Mouse (Mus musculus) layer of hippocampus, adult 2 months (tissue): ENCODE results near the gene Tomm34. TPM values are rescaled to one million over a fixed set of nuclear protein-coding genes. Genes with fewer than 3 reads are reported as not detected.

Experiments used
- DNase-seq, 2 experiments: peaks; one replicate each; pipeline ENCODE4 v3.0.0; 2022; ENCODE audit warnings: low spot score in 2 of 2
- H3K27ac ChIP-seq: fragments of 200-600 bp; 2 replicates; pipeline ENCODE4 v1.8.1; 2022
- H3K4me3 ChIP-seq: fragments of 200-600 bp; 2 replicates; pipeline ENCODE4 v1.8.1; 2022; ENCODE audit warnings: mild to moderate bottlenecking
- CTCF ChIP-seq: fragments of 200-600 bp; conservative IDR thresholded peaks from 2 replicates; pipeline ENCODE4 v1.8.1; 2022; ENCODE audit warnings: antibody characterized with exemption, mild to moderate bottlenecking, moderate library complexity
- total RNA-seq, 2 experiments: library from RNA; stranded (reverse); gene quantifications; 2 replicates each; pipeline ENCODE4 v1.2.3; 2021

Tomm34 gene
- total RNA-seq, 2 experiments from 2014 or later, result 107 to 108 TPM

DNA sequence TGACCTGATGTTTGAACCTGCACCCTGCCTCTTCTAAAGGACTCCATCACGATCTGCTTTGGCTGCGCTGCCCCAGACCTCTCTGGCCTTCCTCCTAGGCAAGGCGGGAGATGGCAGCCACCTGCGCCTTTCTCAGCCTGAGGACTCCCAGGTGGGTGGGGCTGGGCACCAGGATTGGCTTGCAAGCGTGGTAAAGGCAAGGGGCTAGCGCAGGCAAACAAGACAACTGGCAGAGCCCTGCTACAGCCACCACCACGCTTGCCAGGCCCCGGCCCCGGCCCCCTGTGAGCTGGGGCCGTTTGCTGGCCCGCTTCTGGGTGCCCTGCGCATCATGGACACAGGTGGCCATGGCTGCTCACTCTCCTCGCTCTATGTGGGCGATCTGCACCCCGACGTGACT is 45.8 kb downstream of the Tomm34 start, which contains the start of gene Pabpc1l:
TSS of gene Pabpc1l (plus strand) at position 301 of the 400 bp plus-strand sequence.
- Histone ChIP-seq H3K27ac (no peak within 1 kb of the TSS), H3K4me3 (no peak within 1 kb of the TSS)
- DNase-seq, result no peak
- no peak for TF ChIP-seq CTCF

DNA sequence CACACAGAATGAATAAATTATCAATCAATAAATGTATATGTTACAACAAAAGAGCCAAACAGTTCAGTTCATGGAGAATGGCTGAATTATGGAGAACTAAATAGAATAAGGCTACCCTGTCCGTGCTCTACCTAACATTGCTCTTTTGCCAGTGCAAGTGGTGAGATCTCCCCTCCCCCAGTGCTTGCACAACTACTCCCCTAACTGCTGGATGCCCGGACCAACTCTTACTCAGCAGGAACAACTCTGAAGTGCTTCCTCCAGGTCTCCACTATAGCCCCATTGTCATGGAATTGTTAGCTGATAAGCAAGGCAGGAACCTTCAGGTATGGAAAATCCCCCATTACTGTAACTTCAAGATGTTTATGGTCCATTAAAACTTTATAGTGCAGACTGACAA is 48.9 kb downstream of the Tomm34 start:
- no peak overlapping the region for H3K27ac ChIP-seq
- H3K4me3 ChIP-seq, result no peak overlapping the region
- TF ChIP-seq CTCF, result no peak
- no peak for DNase-seq

DNA sequence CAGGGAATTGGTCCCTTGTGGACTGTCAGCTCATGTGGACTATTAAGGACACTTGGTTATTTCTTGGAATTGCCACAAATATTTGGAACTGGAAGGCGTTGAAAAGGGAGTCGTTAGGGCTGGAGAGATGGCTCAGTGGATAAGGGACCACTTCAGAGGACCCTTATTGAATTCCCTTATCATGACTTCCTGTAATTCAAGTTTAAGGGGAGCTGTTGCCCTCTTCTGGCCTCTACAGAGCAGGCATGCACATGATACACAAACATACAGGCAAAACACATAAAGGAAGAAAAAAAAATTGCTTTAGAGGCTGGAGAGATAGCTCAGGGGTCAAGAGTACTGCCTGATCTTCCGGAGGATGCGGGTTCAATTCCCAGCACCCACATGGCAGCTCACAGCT is 51.0 kb downstream of the Tomm34 start:
- TF ChIP-seq CTCF, result peak; percentile 59
- no peak overlapping the region for H3K4me3 ChIP-seq
- no peak overlapping the region for H3K27ac ChIP-seq
- no peak for DNase-seq

DNA sequence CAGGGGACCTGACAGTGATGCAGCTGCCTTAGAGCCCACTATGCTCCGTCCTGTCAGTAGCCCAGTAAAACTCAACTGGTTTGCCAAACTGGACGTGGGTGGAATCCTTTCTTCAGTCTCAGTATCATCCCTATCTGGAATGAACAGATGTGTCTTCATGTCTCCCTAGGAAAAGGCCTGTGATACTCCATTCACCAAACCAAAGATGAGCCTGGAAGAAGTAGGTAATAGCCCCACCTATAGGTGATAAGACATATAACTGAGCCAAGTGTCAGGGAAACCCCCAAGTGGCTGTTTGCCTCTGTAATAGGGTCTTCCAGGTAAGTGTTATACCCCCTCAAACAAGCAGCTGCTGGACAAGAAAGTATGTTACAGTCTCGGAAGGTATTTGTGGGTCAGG is 52.1 kb downstream of the Tomm34 start:
- DNase-seq, result no peak
- peak; percentile 57 for TF ChIP-seq CTCF
- H3K4me3 ChIP-seq, result no peak overlapping the region
- no peak overlapping the region for H3K27ac ChIP-seq

DNA sequence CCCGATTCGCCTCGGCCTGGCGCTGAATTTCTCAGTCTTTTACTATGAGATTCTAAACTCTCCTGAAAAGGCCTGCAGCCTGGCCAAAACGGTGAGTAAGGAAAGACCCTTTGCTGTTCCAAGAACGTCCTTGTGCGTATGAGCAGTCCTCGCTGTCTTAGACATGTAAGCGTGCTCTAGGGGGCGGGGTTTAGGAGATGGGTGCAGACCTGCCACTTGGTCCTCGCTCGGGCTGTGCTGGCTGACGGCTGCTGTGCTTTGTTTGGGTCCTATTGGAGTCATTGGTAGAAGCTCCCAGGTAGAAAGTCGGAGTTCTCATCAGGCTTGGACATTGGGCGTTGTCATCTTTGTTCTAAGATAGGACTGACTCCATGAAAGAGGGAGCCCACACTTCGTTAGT is 55.7 kb downstream of the Tomm34 start:
- no peak for TF ChIP-seq CTCF
- Histone ChIP-seq H3K4me3 (no peak overlapping the region), H3K27ac (0 out of 2 replicates have a peak overlapping the region, but pooled peaks have one; percentile 18)
- no peak for DNase-seq

DNA sequence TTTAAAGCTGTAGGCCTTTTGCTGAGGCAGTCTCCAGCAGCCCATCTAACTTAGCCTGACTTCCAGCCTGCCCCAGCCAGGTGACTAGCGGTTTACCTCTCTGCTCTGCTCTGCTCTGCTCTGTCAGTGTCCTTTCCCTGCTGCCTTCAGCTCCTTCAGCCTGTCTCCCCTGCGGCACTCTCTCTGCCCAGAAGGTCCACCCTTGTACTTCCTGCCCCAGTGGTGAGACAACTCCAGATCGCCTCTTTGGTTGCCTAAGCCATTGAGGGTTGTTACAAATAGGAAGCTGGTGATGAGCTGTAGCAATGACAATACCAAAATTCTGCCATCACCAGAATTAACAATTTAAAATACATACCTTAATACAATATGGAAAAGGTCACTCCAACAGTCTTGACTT is 60.0 kb downstream of the Tomm34 start:
- no peak for DNase-seq

DNA sequence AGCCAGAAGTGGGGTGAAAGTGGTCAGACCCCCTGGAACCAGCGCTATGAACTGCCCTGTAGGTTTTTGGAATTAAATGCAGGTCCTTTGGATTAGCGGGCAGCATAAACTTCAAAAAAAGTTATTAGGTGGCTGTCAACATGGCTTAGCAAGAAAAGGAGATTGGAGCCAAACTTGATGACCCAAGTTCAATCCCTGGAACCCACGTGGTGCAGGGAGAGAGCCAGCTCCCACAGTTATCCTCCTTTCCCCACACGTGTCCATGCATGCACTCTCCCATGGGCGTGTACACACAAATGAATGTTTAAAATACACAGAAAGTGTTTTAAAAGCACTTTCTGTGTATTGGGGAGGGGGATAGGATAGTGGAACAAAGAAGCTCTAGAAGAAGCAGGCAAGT is 60.5 kb downstream of the Tomm34 start:
- Histone ChIP-seq H3K27ac (peak overlapping the region; percentile 14; the same call in 1 of the 2 replicates), H3K4me3 (no peak overlapping the region)
- TF ChIP-seq CTCF, result no peak
- no peak for DNase-seq

More for the DNA sequence above, 60.0 kb downstream of the Tomm34 start:
- H3K27ac ChIP-seq, result peak overlapping the region; percentile 39; the same call in 1 of the 2 replicates
- no peak overlapping the region for H3K4me3 ChIP-seq
- no peak for TF ChIP-seq CTCF

DNA sequence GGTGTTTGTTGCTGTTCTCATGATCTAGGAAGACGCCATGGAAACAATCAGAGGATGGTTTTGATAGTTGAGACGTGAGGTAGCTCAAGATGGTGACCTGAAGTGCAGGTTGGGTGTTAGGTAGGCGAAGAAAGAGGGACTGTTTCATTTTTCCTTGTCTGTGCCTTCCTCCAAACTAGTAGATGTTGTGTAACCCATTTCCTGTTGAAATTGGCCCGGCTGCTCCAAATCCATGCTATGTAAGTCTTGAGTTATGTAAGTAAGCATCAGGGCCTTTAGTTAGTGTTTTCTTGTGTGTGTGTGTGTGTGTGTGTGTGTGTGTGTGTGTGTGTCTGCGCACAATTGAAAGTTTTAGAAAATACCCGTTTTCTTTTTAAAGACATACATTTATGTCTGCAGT is 61.7 kb downstream of the Tomm34 start:
- DNase-seq, result no peak
- Histone ChIP-seq H3K27ac (peak overlapping the region; percentile 84), H3K4me3 (no peak overlapping the region)
- no peak for TF ChIP-seq CTCF

DNA sequence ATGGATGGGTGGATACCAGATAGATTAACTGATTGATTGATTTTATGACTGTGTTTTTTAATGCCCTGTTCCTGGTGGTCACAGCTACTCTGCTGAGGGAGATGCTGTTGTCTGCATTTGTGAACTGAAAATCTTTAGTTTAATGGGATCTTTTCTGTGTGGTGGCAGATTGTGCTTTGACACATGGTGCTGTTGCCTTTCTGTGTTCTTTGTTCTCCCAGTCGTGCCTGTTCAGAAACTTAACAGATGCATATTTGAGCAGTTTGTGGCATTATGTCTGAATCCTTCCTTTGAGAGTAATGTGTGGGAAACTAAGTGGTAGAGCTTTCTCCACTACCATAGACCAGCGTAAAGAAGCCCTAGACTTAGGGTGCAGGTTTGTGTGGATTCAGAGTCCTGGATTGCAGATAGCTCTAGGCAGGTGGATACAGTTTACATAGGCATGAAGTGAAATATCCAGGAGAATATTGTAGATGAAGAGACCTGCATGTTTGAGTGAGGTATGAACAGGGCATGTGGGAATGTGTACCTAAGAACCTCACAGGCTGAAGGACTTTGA is 62.9 kb downstream of the Tomm34 start:
- Histone ChIP-seq H3K4me3 (no peak overlapping the region; the same call in 1 of the 2 replicates), H3K27ac (peak overlapping the region; percentile 84)
- DNase-seq, result peak in 1 of 2 experiments; percentile 65
- no peak for TF ChIP-seq CTCF

DNA sequence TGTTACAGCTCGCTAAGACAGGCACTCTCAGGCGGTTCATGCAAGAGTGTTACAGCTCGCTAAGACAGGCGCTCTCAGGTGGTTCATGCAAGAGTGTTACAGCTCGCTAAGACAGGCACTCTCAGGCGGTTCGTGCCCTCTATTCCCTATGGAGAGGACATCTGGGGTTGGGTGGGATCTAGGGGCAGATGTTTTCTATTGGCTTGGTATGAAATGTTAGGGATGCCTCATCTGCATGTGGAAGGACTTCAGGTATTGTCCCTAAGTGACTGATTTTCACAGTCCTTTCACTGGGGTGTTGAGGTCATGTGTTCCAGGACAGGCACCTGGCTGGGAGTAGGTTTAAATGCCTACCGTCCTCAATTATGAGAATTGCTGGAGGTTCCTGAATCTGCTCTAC is 63.4 kb downstream of the Tomm34 start:
- H3K27ac ChIP-seq, result peak overlapping the region; percentile 84

DNA sequence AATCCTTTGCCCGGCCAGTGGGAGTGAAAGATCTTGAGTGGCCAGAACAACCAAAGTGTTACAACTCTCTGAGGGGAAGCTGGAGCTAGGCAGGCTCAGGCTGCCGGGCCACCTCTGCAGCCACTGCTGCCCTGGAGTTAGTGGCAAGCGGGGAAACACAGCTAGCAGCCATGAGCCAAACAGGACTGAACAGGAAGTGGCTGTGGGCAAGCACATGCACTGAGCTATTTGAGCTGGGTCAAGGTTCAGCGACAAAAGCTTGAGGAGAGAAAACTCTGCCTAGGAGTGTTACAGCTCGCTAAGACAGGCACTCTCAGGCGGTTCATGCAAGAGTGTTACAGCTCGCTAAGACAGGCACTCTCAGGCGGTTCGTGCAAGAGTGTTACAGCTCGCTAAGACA is 64.0 kb downstream of the Tomm34 start:
- H3K27ac ChIP-seq, result peak overlapping the region; percentile 76

More for the DNA sequence above, 63.4 kb downstream of the Tomm34 start:
- no peak overlapping the region; the same call in 1 of the 2 replicates for H3K4me3 ChIP-seq
- no peak for TF ChIP-seq CTCF
- no peak for DNase-seq

DNA sequence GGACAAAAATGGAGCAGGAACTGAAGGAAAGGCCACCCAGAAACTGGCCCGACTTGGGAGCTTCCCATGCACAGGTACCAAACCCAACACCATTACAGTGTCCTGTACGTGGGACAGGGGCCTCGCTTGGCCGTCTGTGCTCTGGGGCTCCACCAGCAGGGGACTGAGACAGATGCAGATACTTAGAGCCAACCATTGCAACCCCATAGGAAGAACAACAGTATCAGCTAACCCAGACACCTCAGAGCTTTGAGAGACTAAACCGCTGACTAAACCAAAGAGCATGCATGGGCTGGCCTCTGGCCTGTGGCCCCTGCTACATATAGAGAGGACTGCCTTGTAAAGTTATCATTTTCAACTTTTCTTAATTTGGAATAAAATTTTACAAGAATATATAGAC is 66.5 kb downstream of the Tomm34 start:
- Histone ChIP-seq H3K27ac (peak overlapping the region; percentile 76; the same call in 1 of the 2 replicates), H3K4me3 (no peak overlapping the region)
- no peak for DNase-seq
- TF ChIP-seq CTCF, result peak; percentile 38

More for the DNA sequence above, 64.0 kb downstream of the Tomm34 start:
- DNase-seq, result no peak
- no peak overlapping the region for H3K4me3 ChIP-seq
- TF ChIP-seq CTCF, result no peak

Other genes starting within 250 kb of the Tomm34 start
- gene Kcnk15, start 217.5 kb downstream of the Tomm34 start, total RNA-seq, result not detected
- 10 to 100 TPM; 37.0 to 39.9 TPM for gene Rims4, start 152.5 kb downstream of the Tomm34 start, total RNA-seq
- 100 to 1,000 TPM; 520 to 529 TPM for gene Ywhab, start 76.2 kb downstream of the Tomm34 start, total RNA-seq
- gene Pabpc1l, start 45.7 kb downstream of the Tomm34 start, total RNA-seq, result 1 to 10 TPM; 1.1 to 1.2 TPM
- 10 to 100 TPM; 46.9 to 50.4 TPM for gene Stk4, start 847 bp downstream of the Tomm34 start, total RNA-seq
- gene Kcns1, start 99.9 kb upstream of the Tomm34 start, total RNA-seq, result 1 to 10 TPM; 4.4 to 5.7 TPM
- not detected for gene Wfdc5, start 111.6 kb upstream of the Tomm34 start, total RNA-seq
- not detected for gene Wfdc12, start 119.4 kb upstream of the Tomm34 start, total RNA-seq
- gene Wfdc15a, start 129.0 kb upstream of the Tomm34 start, total RNA-seq, result not detected
- not detected for gene Wfdc15b, start 150.5 kb upstream of the Tomm34 start, total RNA-seq
- not detected for gene Svs2, start 167.3 kb upstream of the Tomm34 start, total RNA-seq
- gene Svs3b, start 185.5 kb upstream of the Tomm34 start, total RNA-seq, result not detected
- gene Svs4, start 207.3 kb upstream of the Tomm34 start, total RNA-seq, result not detected
- not detected for gene Svs3a, start 218.1 kb upstream of the Tomm34 start, total RNA-seq
- not detected for gene Svs6, start 245.6 kb upstream of the Tomm34 start, total RNA-seq